Mouse (Mus musculus): ENCODE data around the gene Agpat3.

Gene Agpat3

GRCm38 (mm10) chr10:78297576-78298484 lies 54.5 kb downstream of the Agpat3 start:
- peak; percentile 75 for ATAC-seq (ENCODE audit: low TSS enrichment)

- no peak for ATAC-seq (ENCODE audit: low TSS enrichment)
Measured at GRCm38 (mm10) chr10:78296980-78297379, 55.3 kb downstream of the Agpat3 start.

GRCm38 (mm10) chr10:78296371-78296770 lies 55.9 kb downstream of the Agpat3 start:
- ATAC-seq (ENCODE audit: low TSS enrichment), result no peak

- no peak for ATAC-seq (ENCODE audit: low TSS enrichment)
Measured at GRCm38 (mm10) chr10:78293576-78293975, 58.7 kb downstream of the Agpat3 start.

GRCm38 (mm10) chr10:78292381-78292780 lies 59.9 kb downstream of the Agpat3 start:
- no peak for ATAC-seq (ENCODE audit: low TSS enrichment)

GRCm38 (mm10) chr10:78290730-78291535 lies 61.4 kb downstream of the Agpat3 start:
- ATAC-seq (ENCODE audit: low TSS enrichment), result no peak

GRCm38 (mm10) chr10:78288896-78289295 lies 63.4 kb downstream of the Agpat3 start:
- ATAC-seq (ENCODE audit: low TSS enrichment), result no peak

GRCm38 (mm10) chr10:78288135-78288534 lies 64.2 kb downstream of the Agpat3 start:
- no peak for ATAC-seq (ENCODE audit: low TSS enrichment)

GRCm38 (mm10) chr10:78287465-78288132 lies 64.7 kb downstream of the Agpat3 start:
- ATAC-seq (ENCODE audit: low TSS enrichment), result no peak

- ATAC-seq (ENCODE audit: low TSS enrichment), result no peak
Measured at GRCm38 (mm10) chr10:78285959-78286358, 66.3 kb downstream of the Agpat3 start.

- ATAC-seq (ENCODE audit: low TSS enrichment), result no peak
Measured at GRCm38 (mm10) chr10:78285409-78285808, 66.9 kb downstream of the Agpat3 start.

- ATAC-seq (ENCODE audit: low TSS enrichment), result no peak
Measured at GRCm38 (mm10) chr10:78284812-78285211, 67.5 kb downstream of the Agpat3 start.

GRCm38 (mm10) chr10:78282411-78282810 lies 69.9 kb downstream of the Agpat3 start:
- no peak for ATAC-seq (ENCODE audit: low TSS enrichment)

- no peak for ATAC-seq (ENCODE audit: low TSS enrichment)
Measured at GRCm38 (mm10) chr10:78280486-78280885, 71.8 kb downstream of the Agpat3 start.

GRCm38 (mm10) chr10:78279210-78279609 lies 73.1 kb downstream of the Agpat3 start:
- ATAC-seq (ENCODE audit: low TSS enrichment), result peak; percentile 25; the same call in 1 of the 2 replicates

GRCm38 (mm10) chr10:78277835-78278234 lies 74.5 kb downstream of the Agpat3 start:
- no peak for ATAC-seq (ENCODE audit: low TSS enrichment)

- no peak for ATAC-seq (ENCODE audit: low TSS enrichment)
Measured at GRCm38 (mm10) chr10:78276242-78276641, 76.0 kb downstream of the Agpat3 start.

- ATAC-seq (ENCODE audit: low TSS enrichment), result no peak
Measured at GRCm38 (mm10) chr10:78272932-78273331, 79.4 kb downstream of the Agpat3 start.

- no peak for ATAC-seq (ENCODE audit: low TSS enrichment)
Measured at GRCm38 (mm10) chr10:78265881-78266280, 86.4 kb downstream of the Agpat3 start.

GRCm38 (mm10) chr10:78264735-78265134 lies 87.6 kb downstream of the Agpat3 start:
- no peak for ATAC-seq (ENCODE audit: low TSS enrichment)

GRCm38 (mm10) chr10:78260916-78261650 lies 91.2 kb downstream of the Agpat3 start:
- peak; percentile 44; the same call in 1 of the 2 replicates for ATAC-seq (ENCODE audit: low TSS enrichment)
